Mouse (Mus musculus): ENCODE results near the gene Ttc30a1. TPM values are rescaled to one million over a fixed set of nuclear protein-coding genes. Genes with fewer than 3 reads are reported as not detected.
"Not testable (repeated sequence)": the region's sequence is repeated elsewhere in the genome, so short reads cannot be mapped to it uniquely, and the experiment has no call there.

Gene Ttc30a1
- polyA plus RNA-seq, 1 experiment: 3.5 TPM

GRCm38 (mm10) chr2:75987739-75988138, 6.0 kb upstream of the Ttc30a1 start:
- Histone ChIP-seq H3K27ac (ENCODE audit: control insufficient read depth, insufficient read depth, low read length) (no peak overlapping the region), H3K36me3 (ENCODE audit: control insufficient read depth, insufficient read depth, low read length) (no peaks in the 10 kb centered on the region), H3K27me3 (ENCODE audit: control insufficient read depth, insufficient read depth, low read length) (no peaks in the 10 kb centered on the region), H3K4me3 (ENCODE audit: control insufficient read depth, insufficient read depth, low read length) (no peak overlapping the region), H3K4me1 (replicated peaks; ENCODE audit: control insufficient read depth, insufficient read depth, low read length) (peaks cover 6% of the 10 kb centered on the region; the same call in 1 of the 2 replicates)
- WGBS: 82% methylated on average over 9 of the region's 9 CpGs
- TF ChIP-seq CTCF (IDR thresholded peaks at IDR 0.05; ENCODE audit: borderline replicate concordance, control insufficient read depth, extremely low read depth, insufficient read depth, low read length, poor library complexity): no peak
- TF ChIP-seq POLR2A (IDR thresholded peaks at IDR 0.05; ENCODE audit: control insufficient read depth, extremely low read depth, insufficient read depth, low read length, poor library complexity): no peak
- no peak for DNase-seq

- no peaks in the 10 kb centered on the region for H3K27me3 ChIP-seq (ENCODE audit: control insufficient read depth, insufficient read depth, low read length)
- no peak for TF ChIP-seq POLR2A (IDR thresholded peaks at IDR 0.05; ENCODE audit: control insufficient read depth, extremely low read depth, insufficient read depth, low read length, poor library complexity)
- TF ChIP-seq CTCF (IDR thresholded peaks at IDR 0.05; ENCODE audit: borderline replicate concordance, control insufficient read depth, extremely low read depth, insufficient read depth, low read length, poor library complexity): no peak
- no peaks in the 10 kb centered on the region for H3K4me1 ChIP-seq (replicated peaks; ENCODE audit: control insufficient read depth, insufficient read depth, low read length)
- 3% methylated on average over 2 of the region's 2 CpGs for WGBS
- DNase-seq: peak; percentile 43
- no peaks in the 10 kb centered on the region for H3K36me3 ChIP-seq (ENCODE audit: control insufficient read depth, insufficient read depth, low read length)
- H3K4me3 ChIP-seq (ENCODE audit: control insufficient read depth, insufficient read depth, low read length): no peak overlapping the region
- no peak overlapping the region for H3K27ac ChIP-seq (ENCODE audit: control insufficient read depth, insufficient read depth, low read length)
Measured at GRCm38 (mm10) chr2:75985124-75985523, 3.4 kb upstream of the Ttc30a1 start.

- no peak for DNase-seq
- H3K36me3 ChIP-seq (ENCODE audit: control insufficient read depth, insufficient read depth, low read length): no peaks in the 10 kb centered on the region
- H3K4me1 ChIP-seq (replicated peaks; ENCODE audit: control insufficient read depth, insufficient read depth, low read length): no peaks in the 10 kb centered on the region
- TF ChIP-seq CTCF (IDR thresholded peaks at IDR 0.05; ENCODE audit: borderline replicate concordance, control insufficient read depth, extremely low read depth, insufficient read depth, low read length, poor library complexity): no peak
- TF ChIP-seq POLR2A (IDR thresholded peaks at IDR 0.05; ENCODE audit: control insufficient read depth, extremely low read depth, insufficient read depth, low read length, poor library complexity): no peak
- no peak overlapping the region for H3K4me3 ChIP-seq (ENCODE audit: control insufficient read depth, insufficient read depth, low read length)
- 96% methylated on average over 3 of the region's 3 CpGs for WGBS
- no peak overlapping the region for H3K27ac ChIP-seq (ENCODE audit: control insufficient read depth, insufficient read depth, low read length)
- no peaks in the 10 kb centered on the region for H3K27me3 ChIP-seq (ENCODE audit: control insufficient read depth, insufficient read depth, low read length)
Measured at GRCm38 (mm10) chr2:75983847-75984246, 2.1 kb upstream of the Ttc30a1 start.

- TF ChIP-seq CTCF (IDR thresholded peaks at IDR 0.05; ENCODE audit: borderline replicate concordance, control insufficient read depth, extremely low read depth, insufficient read depth, low read length, poor library complexity): no peak
- no peak for TF ChIP-seq POLR2A (IDR thresholded peaks at IDR 0.05; ENCODE audit: control insufficient read depth, extremely low read depth, insufficient read depth, low read length, poor library complexity)
- H3K4me1 ChIP-seq (replicated peaks; ENCODE audit: control insufficient read depth, insufficient read depth, low read length): no peaks in the 10 kb centered on the region
- H3K36me3 ChIP-seq (ENCODE audit: control insufficient read depth, insufficient read depth, low read length): no peaks in the 10 kb centered on the region
- no peaks in the 10 kb centered on the region for H3K27me3 ChIP-seq (ENCODE audit: control insufficient read depth, insufficient read depth, low read length)
- 97% methylated on average over 3 of the region's 3 CpGs for WGBS
- DNase-seq: no peak
- no peak overlapping the region for H3K27ac ChIP-seq (ENCODE audit: control insufficient read depth, insufficient read depth, low read length)
- H3K4me3 ChIP-seq (ENCODE audit: control insufficient read depth, insufficient read depth, low read length): no peak overlapping the region
Measured at GRCm38 (mm10) chr2:75983091-75983490, 1.3 kb upstream of the Ttc30a1 start.

GRCm38 (mm10) chr2:75982626-75983025, 859 bp upstream of the Ttc30a1 start:
- Histone ChIP-seq H3K36me3 (ENCODE audit: control insufficient read depth, insufficient read depth, low read length) (no peaks in the 10 kb centered on the region), H3K27ac (ENCODE audit: control insufficient read depth, insufficient read depth, low read length) (no peak overlapping the region), H3K4me3 (ENCODE audit: control insufficient read depth, insufficient read depth, low read length) (no peak overlapping the region), H3K27me3 (ENCODE audit: control insufficient read depth, insufficient read depth, low read length) (no peaks in the 10 kb centered on the region), H3K4me1 (replicated peaks; ENCODE audit: control insufficient read depth, insufficient read depth, low read length) (no peaks in the 10 kb centered on the region)
- no peak for TF ChIP-seq CTCF (IDR thresholded peaks at IDR 0.05; ENCODE audit: borderline replicate concordance, control insufficient read depth, extremely low read depth, insufficient read depth, low read length, poor library complexity)
- no peak for TF ChIP-seq POLR2A (IDR thresholded peaks at IDR 0.05; ENCODE audit: control insufficient read depth, extremely low read depth, insufficient read depth, low read length, poor library complexity)
- no peak for DNase-seq
- WGBS: 97% methylated on average over 4 of the region's 4 CpGs

- not testable (repeated sequence) for DNase-seq; H3K36me3 ChIP-seq (ENCODE audit: control insufficient read depth, insufficient read depth, low read length); H3K4me1 ChIP-seq (replicated peaks; ENCODE audit: control insufficient read depth, insufficient read depth, low read length); H3K27ac ChIP-seq (ENCODE audit: control insufficient read depth, insufficient read depth, low read length); H3K27me3 ChIP-seq (ENCODE audit: control insufficient read depth, insufficient read depth, low read length)
- H3K4me3 ChIP-seq (ENCODE audit: control insufficient read depth, insufficient read depth, low read length): peak overlapping the region; percentile 54
- 98% methylated on average over 13 of the region's 13 CpGs for WGBS
Measured at GRCm38 (mm10) chr2:75980933-75981439, 781 bp downstream of the Ttc30a1 start.

- H3K4me3 ChIP-seq (ENCODE audit: control insufficient read depth, insufficient read depth, low read length); H3K27me3 ChIP-seq (ENCODE audit: control insufficient read depth, insufficient read depth, low read length); H3K36me3 ChIP-seq (ENCODE audit: control insufficient read depth, insufficient read depth, low read length); H3K27ac ChIP-seq (ENCODE audit: control insufficient read depth, insufficient read depth, low read length); DNase-seq; H3K4me1 ChIP-seq (replicated peaks; ENCODE audit: control insufficient read depth, insufficient read depth, low read length): not testable (repeated sequence)
- WGBS: 83% methylated on average over 23 of the region's 24 CpGs
Measured at GRCm38 (mm10) chr2:75977752-75978368, 3.9 kb downstream of the Ttc30a1 start, which contains the start of gene Ttc30a2. Gene Ttc30a2, minus strand, starts transcription at chr2:75978170.

- DNase-seq; H3K4me1 ChIP-seq (replicated peaks; ENCODE audit: control insufficient read depth, insufficient read depth, low read length); H3K36me3 ChIP-seq (ENCODE audit: control insufficient read depth, insufficient read depth, low read length); H3K27me3 ChIP-seq (ENCODE audit: control insufficient read depth, insufficient read depth, low read length); H3K4me3 ChIP-seq (ENCODE audit: control insufficient read depth, insufficient read depth, low read length); H3K27ac ChIP-seq (ENCODE audit: control insufficient read depth, insufficient read depth, low read length): not testable (repeated sequence)
- WGBS: 81% methylated on average over 2 of the region's 2 CpGs
Measured at GRCm38 (mm10) chr2:75976070-75976469, 5.7 kb downstream of the Ttc30a1 start.
